Mouse (Mus musculus) G1E (cell line): ENCODE measurements around the gene Sirt3.

Source experiments
- CTCF ChIP-seq: IDR thresholded peaks from 2 replicates; pipeline ENCODE4 v1.5.1; 2012; ENCODE audit warnings: low read depth, low read length, inconsistent platforms, mixed read lengths
- GATA2 ChIP-seq: IDR thresholded peaks from 2 replicates; pipeline ENCODE4 v1.6.1; 2012; ENCODE audit warnings: low read depth, low read length, inconsistent platforms, borderline replicate concordance
- TAL1 ChIP-seq: conservative IDR thresholded peaks from 2 replicates; pipeline ENCODE4 v1.6.1; 2012; ENCODE audit warnings: low read depth, low read length, inconsistent platforms, mixed read lengths

GRCm38 (mm10) chr7:140851916-140852315 lies 30.2 kb downstream of the Sirt3 start:
- TF ChIP-seq CTCF (no peak), TAL1 (no peak), GATA2 (no peak)
